Mouse (Mus musculus) liver, postnatal 0 days (tissue): ENCODE measurements around the gene Lep. TPM values are rescaled to one million over a fixed set of nuclear protein-coding genes. Genes with fewer than 3 reads are reported as not detected.

ENCODE experiments used
- ATAC-seq: fragments of 200-750 bp; cut with Nextera tagmentation; 2 replicates; pipeline ENCODE4 v1.8.0; 2017; ENCODE audit warnings: mild to moderate bottlenecking, moderate library complexity
- DNase-seq: peaks from one replicate; pipeline ENCODE4 v3.0.0-alpha.2; 2016
- H3K27ac ChIP-seq: fragments of 300-500 bp; sonication (generic); 2 replicates; pipeline ENCODE4 v1.5.1; 2014; ENCODE audit warnings: antibody characterized with exemption, moderate library complexity, mild to moderate bottlenecking, low read depth
- H3K27me3 ChIP-seq: fragments of 300-500 bp; sonication (generic); 2 replicates; pipeline ENCODE4 v1.6.1; 2014; ENCODE audit warnings: low read length, control low read depth, mixed read lengths; ENCODE audit not compliant: insufficient read depth
- H3K36me3 ChIP-seq: fragments of 300-500 bp; sonication (generic); replicated peaks from 2 replicates; pipeline ENCODE4 v1.6.1; 2014; ENCODE audit warnings: mild to moderate bottlenecking, control low read depth, low read length, moderate library complexity, mixed read lengths; ENCODE audit not compliant: insufficient read depth
- H3K4me1 ChIP-seq: fragments of 300-500 bp; sonication (generic); 2 replicates; pipeline ENCODE4 v1.6.1; 2014; ENCODE audit warnings: antibody characterized with exemption, mild to moderate bottlenecking, control low read depth; ENCODE audit not compliant: insufficient read depth
- H3K4me2 ChIP-seq: fragments of 300-500 bp; sonication (generic); 2 replicates; pipeline ENCODE4 v1.6.1; 2014; ENCODE audit warnings: low read depth, mild to moderate bottlenecking, low read length, moderate library complexity, mixed read lengths
- H3K4me3 ChIP-seq: fragments of 300-500 bp; sonication (generic); 2 replicates; pipeline ENCODE4 v1.5.1; 2014; ENCODE audit warnings: low read depth, low read length
- H3K9ac ChIP-seq: fragments of 300-500 bp; sonication (generic); replicated peaks from 2 replicates; pipeline ENCODE4 v1.6.1; 2014; ENCODE audit warnings: mild to moderate bottlenecking, moderate library complexity
- H3K9me3 ChIP-seq: fragments of 300-500 bp; sonication (generic); 2 replicates; pipeline ENCODE4 v1.6.1; 2016; ENCODE audit warnings: mild to moderate bottlenecking, control low read depth, low read length, mixed read lengths
- CTCF ChIP-seq: sonication (generic); IDR thresholded peaks from 2 replicates; pipeline ENCODE4 v1.5.1; 2016; ENCODE audit warnings: antibody characterized with exemption, low read depth
- EP300 ChIP-seq: IDR thresholded peaks from 2 replicates; pipeline ENCODE4 v1.6.1; 2016; ENCODE audit warnings: antibody characterized with exemption, low read depth, mild to moderate bottlenecking
- WGBS: fragments of 180-500 bp; shearing (Covaris S2); extraction: QIAGEN DNeasy Blood & Tissue Kit; methylation state at CpG from one replicate; pipeline ENCODE4 v1.1.7; 2014; ENCODE audit not compliant: insufficient replicate concordance; 5-methylcytosine and 5-hydroxymethylcytosine counted together
- polyA plus RNA-seq: library from polyadenylated mRNA; unstranded; fragments of >200 nt; fragmentation: Nextera tagmentation; extraction: Ambion mirVana; gene quantifications from 2 replicates; pipeline ENCODE4 v1.2.1, GENCODE M21; 2015

Lep gene
- polyA plus RNA-seq, 1 experiment from 2014 or later = not detected

GRCm38 (mm10) chr6:29028129-29028528 is 31.9 kb upstream of the Lep start:
- H3K36me3 ChIP-seq = no peaks in the 10 kb centered on the region
- DNase-seq = no peak
- WGBS = 58% methylated on average over 5 of the region's 5 CpGs
- H3K9ac ChIP-seq = no peak overlapping the region
- no peak overlapping the region for H3K4me2 ChIP-seq
- no peaks in the 10 kb centered on the region; the same call in 1 of the 2 replicates for H3K4me1 ChIP-seq
- H3K9me3 ChIP-seq = peaks cover 4% of the 10 kb centered on the region; the same call in 1 of the 2 replicates
- H3K27ac ChIP-seq = no peak overlapping the region
- H3K27me3 ChIP-seq = peaks cover under 1% of the 10 kb centered on the region
- no peak for TF ChIP-seq EP300
- H3K4me3 ChIP-seq = no peak overlapping the region
- no peak for ATAC-seq

GRCm38 (mm10) chr6:29029521-29029920 is 30.5 kb upstream of the Lep start:
- ATAC-seq = no peak
- H3K9me3 ChIP-seq = peaks cover 4% of the 10 kb centered on the region; the same call in 1 of the 2 replicates
- no peak overlapping the region for H3K9ac ChIP-seq
- no peak overlapping the region for H3K27ac ChIP-seq
- no peaks in the 10 kb centered on the region for H3K4me1 ChIP-seq
- WGBS = 63% methylated on average over 6 of the region's 6 CpGs
- H3K4me3 ChIP-seq = no peak overlapping the region
- no peak for DNase-seq
- no peaks in the 10 kb centered on the region for H3K27me3 ChIP-seq
- no peak for TF ChIP-seq CTCF
- TF ChIP-seq EP300 = no peak
- no peaks in the 10 kb centered on the region for H3K36me3 ChIP-seq
- no peak overlapping the region for H3K4me2 ChIP-seq

GRCm38 (mm10) chr6:29031216-29031615 is 28.8 kb upstream of the Lep start:
- ATAC-seq (no peak), DNase-seq (no peak)
- 72% methylated on average over 6 of the region's 6 CpGs for WGBS
- no peak overlapping the region for H3K4me2 ChIP-seq
- peaks cover 4% of the 10 kb centered on the region; the same call in 1 of the 2 replicates for H3K9me3 ChIP-seq
- H3K4me3 ChIP-seq = no peak overlapping the region
- no peak overlapping the region for H3K27ac ChIP-seq
- TF ChIP-seq CTCF (no peak), EP300 (no peak)
- H3K27me3 ChIP-seq = no peaks in the 10 kb centered on the region
- H3K4me1 ChIP-seq = no peaks in the 10 kb centered on the region
- H3K36me3 ChIP-seq = no peaks in the 10 kb centered on the region
- H3K9ac ChIP-seq = no peak overlapping the region

DNA sequence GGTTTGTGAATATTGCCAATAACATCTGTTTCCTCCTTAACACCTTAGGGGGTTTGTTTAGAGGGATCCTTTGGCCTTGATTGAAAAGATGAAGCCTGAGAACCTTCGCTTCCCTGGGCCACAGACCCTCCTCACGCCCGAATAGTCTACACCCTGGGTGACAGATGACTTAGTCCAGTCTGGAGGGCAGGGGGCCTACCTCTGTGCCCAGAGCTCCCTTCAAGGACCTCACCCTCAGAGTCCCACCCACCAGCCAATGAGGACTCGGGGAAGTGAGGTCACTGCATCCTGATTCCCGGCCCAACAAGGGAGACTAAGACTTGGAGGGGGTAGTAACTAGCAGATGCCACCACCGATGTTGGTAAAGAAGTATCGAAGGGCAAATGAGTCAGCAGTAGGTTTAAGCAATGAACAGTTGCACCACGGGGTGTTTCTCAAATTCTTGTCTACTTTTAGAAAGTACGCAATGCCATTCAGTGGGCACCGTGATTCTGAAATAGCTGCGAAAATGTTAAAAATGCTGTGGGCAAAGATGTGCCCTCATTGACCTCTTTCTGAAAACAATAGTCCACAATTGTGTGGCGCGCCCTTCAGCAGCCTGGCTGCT is 28.2 kb upstream of the Lep start:
- WGBS = 73% methylated on average over 13 of the region's 13 CpGs
- H3K27ac ChIP-seq = no peak overlapping the region
- DNase-seq = no peak

GRCm38 (mm10) chr6:29032411-29032810 is 27.6 kb upstream of the Lep start:
- ATAC-seq (no peak), DNase-seq (no peak)
- Histone ChIP-seq H3K27ac (no peak overlapping the region), H3K36me3 (no peaks in the 10 kb centered on the region), H3K4me2 (no peak overlapping the region), H3K9ac (no peak overlapping the region), H3K27me3 (no peaks in the 10 kb centered on the region), H3K9me3 (peaks cover 4% of the 10 kb centered on the region; the same call in 1 of the 2 replicates), H3K4me1 (no peaks in the 10 kb centered on the region), H3K4me3 (no peak overlapping the region)
- WGBS = 80% methylated on average over 12 of the region's 12 CpGs
- TF ChIP-seq EP300 = no peak
- TF ChIP-seq CTCF = no peak

More for the DNA sequence above, 28.2 kb upstream of the Lep start:
- H3K9me3 ChIP-seq = peaks cover 4% of the 10 kb centered on the region; the same call in 1 of the 2 replicates
- H3K4me3 ChIP-seq = no peak overlapping the region
- H3K4me2 ChIP-seq = no peak overlapping the region
- no peaks in the 10 kb centered on the region for H3K36me3 ChIP-seq
- ATAC-seq = no peak
- no peaks in the 10 kb centered on the region for H3K4me1 ChIP-seq
- no peak for TF ChIP-seq CTCF
- no peak for TF ChIP-seq EP300
- no peaks in the 10 kb centered on the region for H3K27me3 ChIP-seq
- no peak overlapping the region for H3K9ac ChIP-seq

DNA sequence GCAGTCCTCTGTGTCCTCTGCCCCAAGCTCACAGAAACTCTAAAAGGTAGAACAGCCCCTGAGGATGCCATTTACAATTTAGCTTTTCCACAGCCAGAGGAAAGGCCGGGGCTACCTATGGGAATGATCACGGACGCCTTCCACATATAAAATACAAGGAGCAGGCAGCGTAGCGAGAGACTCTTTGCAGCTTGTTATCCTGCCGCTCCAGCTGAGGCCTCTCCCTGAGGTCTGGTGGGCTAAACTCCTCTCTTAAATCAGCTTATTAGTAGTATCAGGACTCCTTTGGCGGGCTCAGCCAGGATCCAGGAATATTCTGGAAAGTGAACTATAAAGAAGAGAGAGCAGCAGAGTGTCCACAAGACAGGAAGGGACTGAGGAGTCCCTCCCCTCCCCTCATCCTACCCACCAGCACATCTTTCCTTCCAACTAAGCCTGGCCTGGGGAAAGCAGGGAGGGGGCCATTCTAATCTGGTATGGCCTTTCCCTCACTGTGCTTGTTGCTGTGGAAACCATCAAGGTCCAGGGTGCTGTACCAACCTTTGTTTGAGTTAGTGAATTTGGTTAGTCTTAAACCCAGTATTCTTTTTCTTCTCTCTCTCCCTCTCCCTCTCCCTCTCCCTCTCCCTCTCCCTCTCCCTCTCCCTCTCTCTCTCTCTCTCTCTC is 25.9 kb upstream of the Lep start:
- H3K4me2 ChIP-seq = no peak overlapping the region
- ATAC-seq = no peak
- WGBS = 77% methylated on average over 7 of the region's 7 CpGs
- no peaks in the 10 kb centered on the region for H3K36me3 ChIP-seq
- H3K4me3 ChIP-seq = no peak overlapping the region
- H3K4me1 ChIP-seq = no peaks in the 10 kb centered on the region
- H3K27ac ChIP-seq = no peak overlapping the region
- no peak for DNase-seq
- no peak overlapping the region for H3K9ac ChIP-seq
- peaks cover 4% of the 10 kb centered on the region; the same call in 1 of the 2 replicates for H3K9me3 ChIP-seq
- H3K27me3 ChIP-seq = no peaks in the 10 kb centered on the region
- TF ChIP-seq EP300 (no peak), CTCF (no peak)
